Mouse (Mus musculus): ENCODE results near the gene Fat4.

Gene Fat4

DNA sequence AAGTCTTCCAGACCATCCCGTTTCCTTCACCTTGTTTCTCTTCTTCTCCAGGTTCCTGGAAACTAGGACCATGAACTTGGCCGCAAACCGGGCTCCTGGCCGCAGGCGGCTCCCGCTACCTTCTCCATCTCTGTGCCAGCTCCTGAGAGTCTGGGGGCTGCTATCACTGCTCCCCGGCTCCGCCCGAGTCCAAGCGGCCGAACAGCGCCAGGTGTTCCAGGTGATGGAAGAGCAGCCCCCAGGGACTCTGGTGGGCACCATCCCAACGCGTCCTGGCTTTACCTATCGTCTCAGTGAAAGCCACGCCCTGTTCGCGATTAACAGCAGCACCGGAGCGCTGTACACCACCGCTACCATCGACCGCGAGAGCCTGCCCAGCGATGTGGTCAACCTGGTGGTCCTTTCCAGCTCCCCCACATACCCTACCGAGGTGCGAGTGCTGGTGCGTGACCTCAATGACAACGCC, at the start of gene Fat4:
TSS of gene Fat4 (plus strand) at position 51 of the 466 bp plus-strand sequence.
- in situ Hi-C loops (cut with MboI, MseI): loop anchor here (5.0 to 25.0 kb wide), 3 partner anchors 825 to 1825 kb away; partner anchors contain the start of gene Slc25a31

DNA sequence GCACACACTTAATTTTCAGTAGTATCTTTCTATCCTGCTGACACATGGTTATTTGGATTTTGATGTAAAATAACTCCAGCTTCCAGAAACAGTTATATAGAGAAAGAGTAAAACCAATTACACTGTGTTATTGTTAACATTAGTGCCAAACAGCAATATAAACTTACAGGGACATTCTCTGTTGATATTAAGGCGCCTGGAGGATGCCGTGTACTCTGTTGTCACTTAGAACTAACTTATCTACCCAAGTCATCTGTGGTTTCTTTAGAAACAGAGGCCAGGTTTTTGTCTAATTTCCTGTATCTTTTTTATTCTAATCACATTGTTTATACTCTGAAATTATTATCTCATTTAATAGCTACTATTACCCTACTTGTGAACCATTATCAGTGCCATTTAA, 47.3 kb upstream of the Fat4 start:
- in situ Hi-C loops (cut with MboI, MseI): no loop called here

GRCm38 (mm10) chr3:38843000-38843538, 43.7 kb upstream of the Fat4 start:
- in situ Hi-C loops (cut with MboI, MseI): loop anchor here (10.0 kb wide), 1 partner anchor 578 kb away; no protein-coding TSS in a partner anchor

DNA sequence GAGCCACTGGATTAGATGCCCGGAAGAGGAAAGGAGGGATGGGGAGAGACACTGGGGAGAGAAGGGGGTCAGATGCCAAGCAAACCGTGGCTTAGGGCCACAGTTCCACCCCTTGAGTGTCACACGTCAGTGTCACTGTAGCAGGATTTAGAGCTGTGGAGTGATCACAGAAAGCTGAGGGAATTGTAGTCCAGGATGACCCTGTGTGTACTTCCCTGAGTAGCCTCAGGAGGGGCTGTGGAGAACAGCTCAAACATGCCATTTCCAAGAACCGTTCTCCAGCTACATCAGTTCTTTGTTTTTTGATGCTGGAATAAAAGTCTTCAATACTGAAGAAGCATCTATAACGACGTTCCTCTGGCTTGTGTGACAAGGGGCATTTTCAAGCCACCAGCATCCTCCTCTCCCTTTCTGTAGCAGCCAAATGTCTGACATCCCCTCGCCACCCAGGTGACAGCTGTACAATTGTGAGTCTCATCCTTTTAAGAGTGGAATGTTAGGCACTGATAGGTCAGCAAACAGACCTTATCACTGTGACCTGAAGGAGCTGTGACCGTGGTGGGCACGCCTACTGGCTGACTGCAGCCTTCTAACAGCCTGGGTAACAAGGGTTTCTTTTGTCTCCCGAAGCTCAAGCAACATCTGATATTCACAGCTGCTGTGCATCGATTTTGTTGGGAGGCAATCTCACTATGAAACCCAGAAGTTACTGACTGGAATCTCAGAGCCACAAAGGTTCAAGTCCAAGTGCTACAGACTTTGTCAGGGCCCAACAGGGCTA, 39.9 kb upstream of the Fat4 start:
- in situ Hi-C loops (cut with MboI, MseI): loop anchor here (10.0 kb wide), 1 partner anchor 582 kb away; no protein-coding TSS in a partner anchor

DNA sequence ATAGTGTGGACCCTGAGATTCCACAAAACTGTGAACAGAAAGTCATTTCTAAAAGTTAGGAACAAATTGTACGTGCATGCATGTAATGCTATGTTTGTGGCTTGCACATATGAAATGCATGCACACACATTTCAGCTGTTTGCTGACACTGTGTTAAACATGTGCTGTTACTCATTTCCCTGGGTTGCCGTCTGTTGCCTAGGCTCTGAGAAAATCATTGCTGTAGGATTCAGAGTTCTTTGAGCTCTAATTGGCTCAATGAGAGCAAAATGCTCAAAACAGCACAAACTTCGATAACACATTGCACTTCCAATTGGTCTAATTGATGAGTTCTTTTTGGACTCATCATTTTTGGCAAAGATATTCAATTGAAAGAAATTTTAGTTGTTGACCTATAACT, 37.7 kb upstream of the Fat4 start:
- in situ Hi-C loops (cut with MboI, MseI): loop anchor here (10.0 kb wide), 1 partner anchor 584 kb away; no protein-coding TSS in a partner anchor

GRCm38 (mm10) chr3:38849536-38849935, 37.2 kb upstream of the Fat4 start:
- in situ Hi-C loops (cut with MboI, MseI): loop anchor here (10.0 kb wide), 1 partner anchor 585 kb away; no protein-coding TSS in a partner anchor

GRCm38 (mm10) chr3:38853650-38854049, 33.1 kb upstream of the Fat4 start:
- in situ Hi-C loops (cut with MboI, MseI): no loop called here

DNA sequence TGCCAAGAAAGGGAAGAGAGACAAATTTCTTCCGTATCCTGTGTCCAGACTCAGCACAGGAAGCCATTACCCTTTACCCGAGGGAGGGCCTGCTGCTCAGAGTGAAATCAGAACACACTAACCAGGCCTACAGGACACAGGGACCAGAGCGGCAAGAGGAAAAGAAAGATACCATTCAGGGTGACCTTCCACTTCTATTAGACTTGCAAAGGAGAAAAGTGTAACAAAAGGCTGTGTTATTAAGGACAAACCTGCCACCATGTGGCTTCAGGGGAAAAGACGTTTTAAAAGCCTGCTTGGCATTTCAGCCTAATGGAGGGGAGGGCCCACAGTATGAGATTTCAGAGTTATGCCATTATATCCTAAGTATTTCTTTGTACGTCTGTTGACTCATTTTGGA, 26.1 kb upstream of the Fat4 start:
- in situ Hi-C loops (cut with MboI, MseI): no loop called here

DNA sequence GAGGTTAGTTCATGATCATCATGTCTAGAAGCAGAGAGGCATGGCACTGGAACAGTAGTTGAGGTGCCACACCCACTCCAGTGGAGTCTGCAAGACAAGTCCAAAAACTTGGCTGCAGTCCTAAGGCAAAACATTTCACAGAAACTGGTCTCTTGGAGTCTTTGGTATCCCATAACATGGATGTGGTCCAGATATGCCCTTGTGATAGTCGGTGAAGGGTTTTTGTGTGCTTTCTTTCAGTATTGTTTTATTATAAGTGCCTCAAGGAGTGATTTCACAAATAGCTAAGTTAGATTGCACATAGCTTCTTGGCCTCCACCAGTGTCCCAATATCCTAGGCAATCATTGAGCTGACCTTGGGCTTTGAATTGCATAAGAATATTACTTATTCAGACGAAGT, 15.4 kb upstream of the Fat4 start:
- in situ Hi-C loops (cut with MboI, MseI): no loop called here

- in situ Hi-C loops (cut with MboI, MseI): loop anchor here (25.0 kb wide), 2 partner anchors 836 to 1836 kb away; partner anchors contain the start of gene Slc25a31
Measured at GRCm38 (mm10) chr3:38875872-38876271, 10.9 kb upstream of the Fat4 start.

DNA sequence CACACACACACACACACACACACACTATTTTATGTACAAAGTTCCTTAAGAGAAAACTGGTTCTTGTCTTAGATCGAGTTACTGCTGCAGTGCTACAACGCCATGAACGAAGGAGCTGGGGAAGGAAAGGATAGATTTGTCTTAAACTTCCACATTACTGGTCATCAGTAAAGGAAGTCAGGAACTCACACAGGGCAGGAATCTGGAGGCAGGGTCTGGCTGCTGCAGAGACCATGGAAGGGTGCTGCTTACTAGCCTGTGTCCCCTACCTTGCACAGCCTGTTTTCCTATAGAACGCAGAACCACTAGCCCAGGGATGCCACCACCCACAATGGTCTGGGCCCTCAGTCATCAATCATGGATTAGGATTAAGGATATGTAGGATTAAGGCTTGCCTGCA, 10.0 kb upstream of the Fat4 start:
- in situ Hi-C loops (cut with MboI, MseI): loop anchor here (25.0 kb wide), 2 partner anchors 836 to 1836 kb away; partner anchors contain the start of gene Slc25a31

DNA sequence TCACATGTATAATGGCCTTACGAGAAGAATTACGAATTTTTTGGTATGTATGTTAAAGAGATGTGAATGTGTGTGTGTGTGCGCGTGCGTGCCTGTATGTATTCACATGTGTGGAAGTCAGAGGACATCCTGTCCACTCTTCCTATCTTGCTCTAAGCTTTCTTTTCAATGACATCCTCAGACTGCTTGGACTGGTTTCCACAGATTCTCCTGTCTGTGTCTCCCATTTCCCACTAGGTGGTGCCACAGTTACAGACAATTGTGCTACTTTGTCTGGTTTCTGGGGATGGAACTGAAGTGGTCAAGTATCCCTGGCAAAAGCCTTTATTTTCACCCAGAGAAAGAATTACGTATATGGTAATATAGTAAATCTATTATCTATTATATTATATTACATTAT, 4.0 kb upstream of the Fat4 start:
- in situ Hi-C loops (cut with MboI, MseI): loop anchor here (25.0 kb wide), 2 partner anchors 830 to 1830 kb away; partner anchors contain the start of gene Slc25a31

GRCm38 (mm10) chr3:38883676-38884075, 3.1 kb upstream of the Fat4 start:
- in situ Hi-C loops (cut with MboI, MseI): loop anchor here (25.0 kb wide), 2 partner anchors 829 to 1829 kb away; partner anchors contain the start of gene Slc25a31

GRCm38 (mm10) chr3:38884276-38884675, 2.5 kb upstream of the Fat4 start:
- in situ Hi-C loops (cut with MboI, MseI): loop anchor here (25.0 kb wide), 2 partner anchors 828 to 1828 kb away; partner anchors contain the start of gene Slc25a31

DNA sequence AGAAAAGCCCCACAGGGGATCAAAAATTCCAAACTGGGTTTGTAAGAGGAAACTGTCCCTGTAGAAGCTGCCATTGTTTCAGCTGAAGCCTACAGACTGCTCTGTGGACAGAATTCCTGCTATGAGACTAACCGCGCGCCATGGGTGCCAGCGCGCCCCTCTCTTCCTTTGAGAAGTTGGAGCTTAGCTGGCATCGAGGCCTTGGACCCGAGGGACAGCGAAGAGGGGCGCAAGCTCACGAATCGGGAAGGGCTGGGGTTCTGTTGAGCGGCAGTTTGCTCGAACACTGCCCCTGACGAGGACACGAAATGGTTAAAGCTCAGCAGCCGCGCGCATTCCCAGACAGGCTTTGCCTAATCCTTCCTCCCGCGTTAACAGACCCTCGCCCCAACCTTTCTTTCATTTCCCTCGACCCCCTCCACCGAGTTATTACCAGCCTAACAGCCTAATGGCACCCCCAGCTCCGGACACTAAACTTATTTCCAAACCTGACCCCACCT, 1.8 kb upstream of the Fat4 start:
- in situ Hi-C loops (cut with MboI, MseI): loop anchor here (5.0 to 25.0 kb wide), 3 partner anchors 827 to 1827 kb away; partner anchors contain the start of gene Slc25a31

DNA sequence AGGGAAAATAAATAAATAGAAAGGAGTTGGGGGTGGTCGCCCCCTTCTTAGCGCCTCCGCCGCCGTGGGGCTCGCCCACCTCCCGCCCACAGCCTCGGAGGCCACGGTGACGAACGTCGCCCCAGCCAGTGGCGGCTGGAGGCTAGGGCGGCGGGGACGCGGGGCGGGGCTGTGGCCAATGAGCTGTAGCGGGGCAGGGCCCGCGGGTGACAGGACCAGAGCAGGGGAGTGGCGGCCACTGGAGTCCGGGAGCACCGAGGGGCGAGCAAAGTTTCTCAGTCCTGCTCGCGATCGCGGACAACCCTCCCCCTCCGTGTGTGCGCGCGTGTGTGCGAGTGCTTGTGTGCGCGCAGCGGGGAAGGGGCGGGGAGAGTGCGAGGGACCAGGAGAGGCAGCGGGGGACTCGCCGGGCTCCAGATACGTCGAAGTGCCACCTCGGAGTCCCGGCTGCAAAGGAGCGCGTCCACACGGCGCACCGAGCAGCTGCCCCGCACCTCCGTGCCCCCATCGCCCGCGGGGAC, 1.2 kb upstream of the Fat4 start:
- in situ Hi-C loops (cut with MboI, MseI): loop anchor here (5.0 to 25.0 kb wide), 3 partner anchors 827 to 1827 kb away; partner anchors contain the start of gene Slc25a31

DNA sequence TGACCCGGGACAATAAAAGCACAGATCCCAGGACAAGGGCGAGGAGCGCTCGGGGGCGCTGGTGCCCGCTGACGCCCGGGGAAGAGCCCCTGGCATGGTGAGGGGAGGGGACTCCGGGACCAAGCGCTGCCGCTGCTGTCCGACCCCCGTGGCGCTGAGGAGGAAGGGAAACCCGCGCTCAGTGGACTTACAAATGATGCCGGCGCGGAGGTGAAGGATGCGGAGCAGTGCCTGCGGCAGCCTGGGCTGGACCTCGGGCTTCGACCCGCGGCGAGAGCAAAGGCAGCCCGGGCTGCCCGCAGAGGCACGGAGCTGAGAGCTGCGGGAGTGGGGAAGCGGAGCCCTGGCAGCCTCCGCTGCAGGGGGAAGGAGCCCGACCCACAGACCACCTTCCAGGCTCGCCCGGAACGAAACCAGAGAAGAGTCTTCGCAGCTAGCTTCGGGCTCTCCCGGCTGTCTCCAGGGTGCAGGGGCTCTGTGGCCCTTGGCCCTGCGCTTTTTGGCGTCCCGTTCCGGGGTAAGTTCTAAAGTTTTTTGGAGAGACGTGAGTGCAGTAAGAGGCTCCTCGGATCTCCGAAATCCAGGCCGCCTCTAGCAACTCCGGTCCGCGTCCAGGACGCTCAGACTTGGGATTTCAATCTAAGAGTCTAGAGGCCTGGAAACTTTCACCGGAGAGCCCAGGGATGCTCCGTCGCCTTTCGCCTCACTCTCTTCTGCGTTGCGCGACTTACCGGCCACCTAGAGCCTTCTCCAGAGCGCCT, 499 bp upstream of the Fat4 start:
- in situ Hi-C loops (cut with MboI, MseI): loop anchor here (5.0 to 25.0 kb wide), 3 partner anchors 826 to 1826 kb away; partner anchors contain the start of gene Slc25a31

DNA sequence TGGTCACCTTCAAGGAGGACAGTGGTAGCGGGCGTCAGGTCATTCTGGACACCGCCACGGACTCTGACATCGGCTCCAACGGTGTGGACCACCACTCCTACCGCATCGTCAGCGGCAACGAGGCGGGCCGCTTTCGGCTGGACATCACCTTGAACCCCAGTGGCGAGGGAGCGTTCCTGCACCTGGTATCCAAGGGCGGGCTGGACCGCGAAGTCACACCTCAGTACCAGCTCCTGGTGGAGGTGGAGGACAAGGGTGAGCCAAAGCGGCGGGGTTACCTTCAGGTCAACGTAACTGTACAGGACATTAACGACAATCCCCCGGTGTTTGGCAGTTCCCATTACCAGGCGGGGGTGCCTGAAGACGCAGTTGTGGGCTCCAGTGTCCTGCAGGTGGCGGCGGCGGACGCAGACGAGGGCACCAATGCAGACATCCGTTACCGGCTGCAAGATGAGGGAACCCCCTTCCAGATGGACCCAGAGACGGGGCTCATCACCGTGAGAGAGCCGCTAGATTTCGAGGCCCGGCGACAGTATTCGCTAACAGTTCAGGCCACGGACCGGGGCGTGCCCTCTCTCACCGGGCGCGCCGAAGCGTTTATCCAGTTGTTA, 746 bp downstream of the Fat4 start:
- in situ Hi-C loops (cut with MboI, MseI): loop anchor here (5.0 to 25.0 kb wide), 3 partner anchors 825 to 1825 kb away; partner anchors contain the start of gene Slc25a31

- in situ Hi-C loops (cut with MboI, MseI): loop anchor here (5.0 to 25.0 kb wide), 3 partner anchors 824 to 1824 kb away; partner anchors contain the start of gene Slc25a31
Measured at GRCm38 (mm10) chr3:38888111-38888510, 1.4 kb downstream of the Fat4 start.

DNA sequence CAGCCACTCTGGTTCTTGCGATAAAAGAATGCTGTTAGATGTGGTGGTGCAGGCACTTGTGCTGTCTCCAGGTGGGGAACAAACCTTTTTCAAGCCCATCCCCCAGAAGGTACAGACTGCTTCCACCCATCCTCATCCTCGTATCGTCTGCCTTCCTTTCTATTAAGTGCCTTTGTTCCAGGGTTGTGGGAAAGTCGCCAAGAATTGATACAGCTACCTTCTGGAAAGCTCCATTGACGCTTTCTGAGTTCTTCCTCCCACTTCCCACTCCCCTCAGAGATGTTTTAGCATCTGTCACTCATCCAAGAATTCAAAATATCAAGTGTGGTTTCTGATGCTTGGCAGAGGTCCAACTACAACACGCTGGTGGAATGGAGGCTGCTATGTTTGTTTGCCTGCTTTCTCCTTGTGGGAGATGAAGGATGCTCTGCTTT, 6.1 kb downstream of the Fat4 start:
- in situ Hi-C loops (cut with MboI, MseI): loop anchor here (25.0 kb wide), 2 partner anchors 819 to 1819 kb away; partner anchors contain the start of gene Slc25a31
